Mouse (Mus musculus) cortical plate, adult 2 months (tissue): ENCODE results near the gene B3gntl1.

Experiments
- CTCF ChIP-seq: fragments of 200-500 bp; IDR thresholded peaks from 2 replicates; pipeline ENCODE4 v1.5.1; 2011; ENCODE audit warnings: mild to moderate bottlenecking, control low read depth, low read length; ENCODE audit not compliant: insufficient read depth; ENCODE audit errors: extremely low read depth
- POLR2A ChIP-seq: fragments of 200-500 bp; IDR thresholded peaks from 2 replicates; pipeline ENCODE4 v1.6.1; 2011; ENCODE audit warnings: mild to moderate bottlenecking, low read length, control low read depth; ENCODE audit not compliant: insufficient read depth; ENCODE audit errors: extremely low read depth

DNA sequence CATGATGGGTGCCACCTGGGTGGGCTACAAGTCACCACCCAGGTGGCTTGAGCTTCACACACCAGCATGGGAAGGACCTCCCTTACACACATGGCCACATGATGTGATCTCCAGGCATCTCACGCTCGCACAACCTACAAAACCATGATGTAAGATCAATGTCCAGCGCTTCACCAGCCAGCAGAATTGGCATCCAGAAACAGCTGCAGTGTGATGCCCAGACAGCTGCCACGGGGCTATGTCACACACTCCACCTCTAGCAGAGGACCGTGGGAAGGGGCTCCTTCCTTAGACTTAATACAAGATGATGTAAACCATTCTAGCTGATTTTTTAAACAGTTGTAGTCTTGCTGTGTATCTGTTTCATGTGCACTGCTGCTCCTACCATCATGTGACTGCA is 45.4 kb downstream of the B3gntl1 start:
- TF ChIP-seq CTCF (no peak), POLR2A (no peak)
